Mouse (Mus musculus) limb, embryonic 15.5 days (tissue): ENCODE measurements around the gene Relch. TPM values are rescaled to one million over a fixed set of nuclear protein-coding genes. Genes with fewer than 3 reads are reported as not detected.

ENCODE experiments used
- ATAC-seq: fragments of 200-750 bp; cut with Nextera tagmentation; 2 replicates; pipeline ENCODE4 v1.8.0; 2017; ENCODE audit warnings: low read depth, moderate TSS enrichment; ENCODE audit not compliant: insufficient number of reproducible peaks, low FRiP score, low TSS enrichment
- H3K27ac ChIP-seq: fragments of 300-500 bp; sonication (generic); 2 replicates; pipeline ENCODE4 v1.5.1; 2015; ENCODE audit warnings: moderate library complexity, mild to moderate bottlenecking, inconsistent platforms
- H3K27me3 ChIP-seq: fragments of 300-500 bp; sonication (generic); 2 replicates; pipeline ENCODE4 v1.6.1; 2015; ENCODE audit warnings: inconsistent platforms
- H3K36me3 ChIP-seq: fragments of 300-500 bp; sonication (generic); 2 replicates; pipeline ENCODE4 v1.6.1; 2015; ENCODE audit warnings: inconsistent platforms
- H3K4me1 ChIP-seq: fragments of 300-500 bp; sonication (generic); 2 replicates; pipeline ENCODE4 v1.6.1; 2015; ENCODE audit warnings: inconsistent platforms
- H3K4me2 ChIP-seq: fragments of 300-500 bp; sonication (generic); 2 replicates; pipeline ENCODE4 v1.6.1; 2015; ENCODE audit warnings: mild to moderate bottlenecking, inconsistent platforms
- H3K4me3 ChIP-seq: fragments of 300-500 bp; sonication (generic); 2 replicates; pipeline ENCODE4 v1.5.1; 2015; ENCODE audit warnings: mild to moderate bottlenecking, inconsistent platforms
- H3K9ac ChIP-seq: fragments of 300-500 bp; sonication (generic); 2 replicates; pipeline ENCODE4 v1.6.1; 2015; ENCODE audit warnings: inconsistent platforms
- H3K9me3 ChIP-seq: fragments of 300-500 bp; sonication (generic); 2 replicates; pipeline ENCODE4 v1.6.1; 2016; ENCODE audit warnings: inconsistent platforms
- WGBS: fragments of 180-500 bp; shearing (Covaris S2); methylation state at CpG from one replicate; pipeline ENCODE4 v1.1.7; 2015; 5-methylcytosine and 5-hydroxymethylcytosine counted together
- polyA plus RNA-seq: library from polyadenylated mRNA; unstranded; fragments of >200 nt; fragmentation: Nextera tagmentation; extraction: Ambion mirVana; gene quantifications from 2 replicates; pipeline ENCODE4 v1.2.1, GENCODE M21; 2015

Relch gene
- polyA plus RNA-seq, 1 experiment from 2014 or later: 26.9 TPM

- peak within 1 kb of the TSS; percentile 54 for H3K9ac ChIP-seq
- H3K4me2 ChIP-seq: peak within 1 kb of the TSS; percentile 96
- no peak within 1 kb of the TSS for H3K27ac ChIP-seq
- peak within 1 kb of the TSS; percentile 56 for H3K4me3 ChIP-seq
- H3K9me3 ChIP-seq: no peaks in the 10 kb centered on the region
- 3% methylated on average over 61 of the region's 77 CpGs for WGBS
- H3K4me1 ChIP-seq: peaks cover 15% of the 10 kb centered on the region
- peaks cover 33% of the 10 kb centered on the region for H3K27me3 ChIP-seq
- ATAC-seq: 0 out of 2 replicates have a peak, but pooled peaks have one; percentile 58
- no peaks in the 10 kb centered on the region for H3K36me3 ChIP-seq
Observed at GRCm38 (mm10) chr1:105780457-105781364, 117.0 kb downstream of the Relch start, which contains the start of gene Tnfrsf11a. TSS of gene Tnfrsf11a (plus strand) at chr1:105780718.

DNA sequence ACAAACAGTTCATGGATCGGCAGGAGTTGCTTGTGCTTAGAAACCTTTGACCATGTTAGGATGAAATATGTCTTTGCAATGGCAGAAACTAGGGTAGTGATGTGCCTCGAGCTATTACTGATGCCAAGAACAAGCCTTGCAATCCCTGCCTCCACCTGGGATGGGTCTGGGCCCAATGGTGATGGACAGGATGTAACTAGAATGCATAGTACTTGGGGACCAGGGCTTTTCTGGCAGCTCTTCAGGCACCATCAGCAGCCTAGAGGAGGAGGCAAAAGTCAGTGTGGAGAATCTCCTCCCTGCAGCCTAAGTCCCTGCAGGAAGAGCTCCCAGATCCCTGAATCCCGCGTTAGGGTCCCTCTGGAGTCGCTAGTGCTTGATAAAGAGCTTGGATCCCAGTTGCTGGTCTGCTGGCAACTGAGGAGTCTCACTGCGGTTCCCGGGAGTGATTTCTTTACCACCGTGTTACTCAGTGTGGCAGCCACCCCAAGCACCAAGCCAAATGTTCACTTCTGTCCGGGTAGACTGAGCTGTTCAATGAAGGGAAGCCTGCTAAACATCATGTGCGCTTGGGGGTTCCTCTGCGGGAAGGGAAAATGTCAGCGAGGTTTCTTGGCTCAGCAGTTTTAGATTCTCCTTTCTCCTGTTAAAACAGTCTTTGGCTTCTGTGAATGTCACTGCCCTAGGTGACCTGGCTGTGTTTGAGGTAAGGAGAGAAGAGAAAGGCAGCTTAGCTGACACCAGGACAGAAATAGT is 117.9 kb downstream of the Relch start:
- Histone ChIP-seq H3K27ac (no peak overlapping the region), H3K4me2 (peak overlapping the region; percentile 96), H3K27me3 (peaks cover 33% of the 10 kb centered on the region), H3K36me3 (no peaks in the 10 kb centered on the region), H3K9ac (no peak overlapping the region), H3K4me3 (peak overlapping the region; percentile 56), H3K4me1 (peaks cover 15% of the 10 kb centered on the region), H3K9me3 (no peaks in the 10 kb centered on the region)
- 35% methylated on average over 12 of the region's 12 CpGs for WGBS
- ATAC-seq: no peak

DNA sequence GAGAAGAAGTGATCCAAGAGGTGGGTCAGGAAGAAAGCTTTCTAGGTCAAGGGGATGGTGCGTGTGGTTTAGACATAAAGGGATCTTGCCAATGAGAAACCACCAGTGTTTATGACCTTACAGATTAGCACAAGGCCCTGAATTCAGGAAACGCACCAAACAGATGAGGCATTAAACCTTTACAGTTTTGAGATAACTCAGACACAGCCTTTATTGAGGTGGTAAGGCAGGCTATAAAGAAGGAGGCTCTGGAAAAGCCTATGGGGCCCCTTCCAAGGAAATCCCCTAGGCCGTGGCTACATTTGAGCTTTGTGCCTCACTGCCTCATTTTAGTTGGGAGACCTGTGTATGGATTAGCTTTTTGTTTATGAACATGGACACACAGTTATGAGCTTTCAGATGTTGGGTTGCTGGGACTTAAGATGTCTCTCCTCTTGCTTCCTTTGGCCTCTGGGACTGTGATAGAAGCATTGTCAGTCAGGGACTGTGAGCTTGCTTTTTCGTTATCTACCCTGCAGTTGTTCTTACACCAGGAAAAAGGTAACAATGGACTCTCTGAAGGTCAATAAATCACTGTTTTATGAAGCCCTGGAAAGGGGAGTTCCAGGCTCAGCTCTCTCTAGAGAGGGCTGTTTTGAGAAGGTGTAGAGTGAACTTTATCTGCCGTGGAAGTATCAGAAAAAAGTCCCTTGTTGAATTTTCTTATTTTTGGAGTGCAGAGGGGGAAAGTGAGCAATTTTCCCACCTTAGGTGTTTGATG is 120.8 kb downstream of the Relch start:
- ATAC-seq: no peak
- WGBS: 35% methylated on average over 5 of the region's 5 CpGs
- peaks cover 15% of the 10 kb centered on the region for H3K4me1 ChIP-seq
- peaks cover 29% of the 10 kb centered on the region for H3K27me3 ChIP-seq
- H3K4me3 ChIP-seq: no peak overlapping the region
- H3K27ac ChIP-seq: no peak overlapping the region
- no peak overlapping the region for H3K4me2 ChIP-seq
- H3K9ac ChIP-seq: no peak overlapping the region
- no peaks in the 10 kb centered on the region for H3K9me3 ChIP-seq
- H3K36me3 ChIP-seq: no peaks in the 10 kb centered on the region

DNA sequence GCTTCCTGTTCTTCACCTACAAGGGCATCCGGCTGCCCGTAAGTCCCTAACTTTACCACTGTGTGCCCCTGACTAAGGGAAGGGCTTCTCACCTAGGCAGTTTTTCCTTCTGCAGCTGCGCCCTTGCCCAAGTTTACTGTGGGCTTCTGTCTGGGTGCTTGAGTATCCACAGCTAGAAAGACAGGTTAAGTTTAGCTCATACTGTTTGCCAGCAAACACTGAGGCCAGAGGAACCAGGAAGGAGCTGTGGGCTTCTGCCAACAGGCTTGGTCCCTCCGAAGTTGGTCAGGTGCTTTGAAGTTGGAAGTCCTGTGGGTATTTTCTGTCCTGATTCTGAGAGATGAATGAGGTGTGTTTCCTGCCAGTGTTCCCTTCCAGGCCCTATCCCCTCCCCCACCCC is 121.5 kb downstream of the Relch start:
- 58% methylated on average over 4 of the region's 4 CpGs for WGBS
- Histone ChIP-seq H3K4me2 (no peak overlapping the region), H3K9ac (no peak overlapping the region), H3K4me1 (peaks cover 12% of the 10 kb centered on the region), H3K27ac (no peak overlapping the region), H3K4me3 (no peak overlapping the region), H3K27me3 (peaks cover 24% of the 10 kb centered on the region), H3K36me3 (no peaks in the 10 kb centered on the region), H3K9me3 (no peaks in the 10 kb centered on the region)
- ATAC-seq: no peak

GRCm38 (mm10) chr1:105786731-105787357 is 123.2 kb downstream of the Relch start:
- no peak overlapping the region for H3K4me2 ChIP-seq
- no peak for ATAC-seq
- H3K9me3 ChIP-seq: no peaks in the 10 kb centered on the region
- 67% methylated on average over 6 of the region's 6 CpGs for WGBS
- H3K27me3 ChIP-seq: peaks cover 7% of the 10 kb centered on the region
- no peak overlapping the region for H3K9ac ChIP-seq
- H3K4me1 ChIP-seq: peaks cover 3% of the 10 kb centered on the region; the same call in 1 of the 2 replicates
- no peak overlapping the region for H3K27ac ChIP-seq
- H3K4me3 ChIP-seq: no peak overlapping the region
- no peaks in the 10 kb centered on the region for H3K36me3 ChIP-seq

GRCm38 (mm10) chr1:105790103-105790502 is 126.4 kb downstream of the Relch start:
- 85% methylated on average over 3 of the region's 3 CpGs for WGBS
- Histone ChIP-seq H3K4me3 (no peak overlapping the region), H3K27me3 (no peaks in the 10 kb centered on the region), H3K36me3 (no peaks in the 10 kb centered on the region), H3K4me1 (peaks cover under 1% of the 10 kb centered on the region; the same call in 1 of the 2 replicates), H3K9ac (no peak overlapping the region), H3K27ac (no peak overlapping the region), H3K4me2 (no peak overlapping the region), H3K9me3 (no peaks in the 10 kb centered on the region)
- ATAC-seq: no peak

- Histone ChIP-seq H3K27me3 (no peaks in the 10 kb centered on the region), H3K4me3 (no peak overlapping the region), H3K9me3 (no peaks in the 10 kb centered on the region), H3K4me2 (no peak overlapping the region), H3K9ac (no peak overlapping the region), H3K27ac (no peak overlapping the region), H3K36me3 (no peaks in the 10 kb centered on the region), H3K4me1 (no peaks in the 10 kb centered on the region)
- 82% methylated on average over 6 of the region's 6 CpGs for WGBS
- ATAC-seq: no peak
Observed at GRCm38 (mm10) chr1:105794670-105795069, 131.0 kb downstream of the Relch start.

- Histone ChIP-seq H3K9ac (no peak overlapping the region), H3K4me3 (no peak overlapping the region), H3K27ac (no peak overlapping the region), H3K9me3 (no peaks in the 10 kb centered on the region), H3K4me2 (no peak overlapping the region), H3K4me1 (no peaks in the 10 kb centered on the region), H3K27me3 (no peaks in the 10 kb centered on the region), H3K36me3 (no peaks in the 10 kb centered on the region)
- WGBS: 90% methylated on average over 4 of the region's 4 CpGs
- ATAC-seq: no peak
Observed at GRCm38 (mm10) chr1:105795705-105796104, 132.0 kb downstream of the Relch start.

DNA sequence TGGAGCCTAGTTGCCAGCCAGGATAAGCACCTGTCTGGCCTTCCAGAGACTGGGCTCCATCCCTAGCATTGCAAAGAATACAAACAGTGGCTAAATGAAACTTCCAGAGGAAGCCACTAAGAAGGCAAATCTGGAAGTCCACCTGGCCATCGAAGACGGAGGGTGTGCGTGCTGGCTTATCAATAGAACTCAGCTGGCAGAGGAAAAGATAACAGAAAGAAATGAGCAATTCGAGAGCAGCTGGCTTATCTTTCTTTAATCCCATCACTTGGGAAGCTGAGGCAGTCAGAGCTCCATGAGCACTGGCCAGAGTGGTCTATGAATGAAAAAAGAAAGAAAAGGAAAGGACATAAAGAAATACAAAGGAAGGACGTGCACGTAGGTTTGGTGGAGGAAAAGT is 136.9 kb downstream of the Relch start:
- Histone ChIP-seq H3K36me3 (no peaks in the 10 kb centered on the region), H3K27me3 (no peaks in the 10 kb centered on the region), H3K4me1 (no peaks in the 10 kb centered on the region; the same call in 1 of the 2 replicates), H3K4me2 (no peak overlapping the region), H3K9me3 (no peaks in the 10 kb centered on the region), H3K9ac (no peak overlapping the region), H3K4me3 (no peak overlapping the region), H3K27ac (no peak overlapping the region)
- no peak for ATAC-seq
- 88% methylated on average over 6 of the region's 6 CpGs for WGBS

- Histone ChIP-seq H3K4me2 (no peak overlapping the region), H3K9me3 (no peaks in the 10 kb centered on the region), H3K27me3 (no peaks in the 10 kb centered on the region), H3K4me1 (no peaks in the 10 kb centered on the region; the same call in 1 of the 2 replicates), H3K27ac (no peak overlapping the region), H3K36me3 (no peaks in the 10 kb centered on the region), H3K4me3 (no peak overlapping the region), H3K9ac (no peak overlapping the region)
- no peak for ATAC-seq
Observed at GRCm38 (mm10) chr1:105801252-105801651, 137.6 kb downstream of the Relch start.

- Histone ChIP-seq H3K9me3 (no peaks in the 10 kb centered on the region), H3K27me3 (no peaks in the 10 kb centered on the region), H3K36me3 (no peaks in the 10 kb centered on the region), H3K4me2 (no peak overlapping the region), H3K4me1 (no peaks in the 10 kb centered on the region; the same call in 1 of the 2 replicates), H3K27ac (no peak overlapping the region), H3K9ac (no peak overlapping the region), H3K4me3 (no peak overlapping the region)
- no peak for ATAC-seq
- 73% methylated on average over 6 of the region's 6 CpGs for WGBS
Observed at GRCm38 (mm10) chr1:105802941-105803340, 139.3 kb downstream of the Relch start.
